In genomic region chr9:54759592-54759991, GRCm38 (mm10) we compare ENCODE assay signal across 17 mouse cellular contexts. TPM values are rescaled to one million over a fixed set of nuclear protein-coding genes. Genes with fewer than 3 reads are reported as not detected.
DNase-seq lines count a peak whose midpoint lies in the region; ATAC-seq and TF ChIP-seq lines count a peak whose summit lies in the region.
"Had no signal": no experiment of that assay in that cellular context is flagged by ENCODE, and none has a peak within 500 bp of the region (broad histone marks: within the 10 kb centered on the region; RNA-seq: fewer than 3 reads in every experiment).

No protein-coding gene starts in this region.

- H3K4me2 ChIP-seq in heart, embryonic 12.5 days, result no peak overlapping the region
- no peak overlapping the region; the same call in 1 of the 2 replicates for H3K4me2 ChIP-seq in midbrain, embryonic 11.5 days
- H3K4me2 ChIP-seq in midbrain, postnatal 0 days (ENCODE audit: low read depth, low read length, poor library complexity, severe bottlenecking), result no peak overlapping the region
- H3K4me2 ChIP-seq in kidney, embryonic 15.5 days, result no peak overlapping the region
- H3K4me2 ChIP-seq: embryonic facial prominence, embryonic 15.5 days; heart, embryonic 15.5 days; lung, embryonic 14.5 days; neural tube, embryonic 12.5 days; stomach, embryonic 15.5 days had no signal

- ATAC-seq in heart, embryonic 12.5 days (ENCODE audit: insufficient number of reproducible peaks, low FRiP score), result no peak
- peak; percentile 52 for ATAC-seq in midbrain, embryonic 11.5 days (ENCODE audit: low FRiP score)
- ATAC-seq in midbrain, postnatal 0 days (ENCODE audit: low FRiP score), result no peak
- peak; percentile 33; the same call in 1 of the 2 replicates for ATAC-seq in kidney, embryonic 15.5 days (replicated peaks; ENCODE audit: low FRiP score)
- no peak for ATAC-seq in granulocyte monocyte progenitor cell, adult 5-6 weeks (replicated peaks; ENCODE audit: poor library complexity, severe bottlenecking)
- ATAC-seq: forebrain, embryonic 16.5 days had no signal

- H3K4me1 ChIP-seq in heart, embryonic 12.5 days (replicated peaks), result peaks cover 14% of the 10 kb centered on the region
- peaks cover 9% of the 10 kb centered on the region for H3K4me1 ChIP-seq in midbrain, embryonic 11.5 days (ENCODE audit: control insufficient read depth, insufficient read depth, low read length)
- H3K4me1 ChIP-seq in midbrain, postnatal 0 days (ENCODE audit: insufficient read depth, low read length), result 0 out of 2 replicates have a peak, but pooled peaks cover 2% of the 10 kb centered on the region
- H3K4me1 ChIP-seq in kidney, embryonic 15.5 days, result peaks cover 10% of the 10 kb centered on the region

- peaks cover 43% of the 10 kb centered on the region for H3K27me3 ChIP-seq in heart, embryonic 12.5 days (replicated peaks)
- H3K27me3 ChIP-seq in midbrain, embryonic 11.5 days (ENCODE audit: control insufficient read depth, insufficient read depth, low read length), result peaks cover 11% of the 10 kb centered on the region
- H3K27me3 ChIP-seq in midbrain, postnatal 0 days (ENCODE audit: insufficient read depth, low read length), result peaks cover 18% of the 10 kb centered on the region
- H3K27me3 ChIP-seq in kidney, embryonic 15.5 days, result peaks cover 34% of the 10 kb centered on the region

- no peak for TF ChIP-seq CTCF in midbrain, postnatal 0 days (IDR thresholded peaks at IDR 0.05)

- 41% methylated on average over 6 of the region's 6 CpGs for WGBS in heart, embryonic 12.5 days
- WGBS in midbrain, embryonic 11.5 days, result under 1% methylated on average over 6 of the region's 6 CpGs
- WGBS in midbrain, postnatal 0 days, result 15% methylated on average over 6 of the region's 6 CpGs
- WGBS in kidney, embryonic 15.5 days, result 35% methylated on average over 6 of the region's 6 CpGs

- no peak overlapping the region for H3K9ac ChIP-seq in heart, embryonic 12.5 days
- peak overlapping the region; percentile 29; the same call in 1 of the 2 replicates for H3K9ac ChIP-seq in midbrain, embryonic 11.5 days (ENCODE audit: low read length)
- no peak overlapping the region for H3K9ac ChIP-seq in midbrain, postnatal 0 days (replicated peaks; ENCODE audit: low read length, poor library complexity, severe bottlenecking)
- H3K9ac ChIP-seq in kidney, embryonic 15.5 days, result no peak overlapping the region
- H3K9ac ChIP-seq: embryonic facial prominence, embryonic 15.5 days; heart, embryonic 15.5 days; lung, embryonic 14.5 days; neural tube, embryonic 12.5 days; stomach, embryonic 15.5 days had no signal

- H3K27ac ChIP-seq in heart, embryonic 12.5 days (ENCODE audit: poor library complexity, severe bottlenecking), result no peak overlapping the region
- no peak overlapping the region for H3K27ac ChIP-seq in midbrain, embryonic 11.5 days (ENCODE audit: low read depth, low read length)
- no peak overlapping the region for H3K27ac ChIP-seq in midbrain, postnatal 0 days (ENCODE audit: low read depth, low read length)
- H3K27ac ChIP-seq in kidney, embryonic 15.5 days, result no peak overlapping the region
- H3K27ac ChIP-seq: embryonic facial prominence, embryonic 15.5 days; heart, embryonic 15.5 days; neural tube, embryonic 12.5 days; stomach, embryonic 15.5 days had no signal

- H3K4me3 ChIP-seq in heart, embryonic 12.5 days, result no peak overlapping the region
- H3K4me3 ChIP-seq in midbrain, embryonic 11.5 days (ENCODE audit: low read depth, low read length), result no peak overlapping the region
- no peak overlapping the region for H3K4me3 ChIP-seq in midbrain, postnatal 0 days (ENCODE audit: low read depth, low read length)
- no peak overlapping the region for H3K4me3 ChIP-seq in kidney, embryonic 15.5 days (replicated peaks)
- H3K4me3 ChIP-seq: embryonic facial prominence, embryonic 15.5 days; heart, embryonic 15.5 days; neural tube, embryonic 12.5 days; stomach, embryonic 15.5 days had no signal

- H3K9me3 ChIP-seq in heart, embryonic 12.5 days (replicated peaks), result 0 out of 2 replicates have a peak, but pooled peaks cover 3% of the 10 kb centered on the region
- no peaks in the 10 kb centered on the region for H3K9me3 ChIP-seq in midbrain, embryonic 11.5 days (ENCODE audit: control insufficient read depth, low read length)
- no peaks in the 10 kb centered on the region for H3K9me3 ChIP-seq in midbrain, postnatal 0 days (ENCODE audit: low read length)
- H3K9me3 ChIP-seq in kidney, embryonic 15.5 days (replicated peaks), result no peaks in the 10 kb centered on the region
- H3K9me3 ChIP-seq: embryonic facial prominence, embryonic 15.5 days; heart, embryonic 15.5 days; neural tube, embryonic 12.5 days; stomach, embryonic 15.5 days had no signal

- DNase-seq in heart, adult 11 months, result peak; percentile 78
- no peak for DNase-seq in midbrain, embryonic 11.5 days (ENCODE audit: low spot score, missing footprints)
- DNase-seq in midbrain, postnatal 0 days (ENCODE audit: low spot score), result no peak
- DNase-seq in left cerebral cortex, adult 8-10 months (ENCODE audit: low spot score in 2 of 2), result no peak
- DNase-seq in urinary bladder, postnatal 14 days (ENCODE audit: low spot score), result no peak
- DNase-seq: cerebellum, adult 9-10 months; liver; thymus, postnatal 36 days had no signal

- H3K36me3 ChIP-seq in heart, embryonic 12.5 days, result no peaks in the 10 kb centered on the region
- no peaks in the 10 kb centered on the region for H3K36me3 ChIP-seq in midbrain, embryonic 11.5 days (ENCODE audit: control insufficient read depth, insufficient read depth, low read length)
- H3K36me3 ChIP-seq in midbrain, postnatal 0 days (ENCODE audit: insufficient read depth, low read length), result no peaks in the 10 kb centered on the region
- no peaks in the 10 kb centered on the region for H3K36me3 ChIP-seq in kidney, embryonic 15.5 days
- H3K36me3 ChIP-seq: embryonic facial prominence, embryonic 15.5 days; heart, embryonic 15.5 days; neural tube, embryonic 12.5 days; stomach, embryonic 15.5 days had no signal

RNA-seq across cellular contexts. Expression of gene Crabp1, which starts 5.0 kb away (rescaled TPM):
- polyA plus RNA-seq in heart, embryonic 12.5 days (2016; fragmentation: Nextera tagmentation; extraction: Ambion mirVana), result 21.4 and 24.5 TPM in 2 replicates
- polyA plus RNA-seq in midbrain, embryonic 11.5 days (2014; fragmentation: Nextera tagmentation; extraction: Ambion mirVana), result 1,135 and 1,165 TPM in 2 replicates
- 18.4 and 20.4 TPM in 2 replicates for total RNA-seq in midbrain, postnatal 0 days (2014; rRNA removed)
- 26.3 and 33.1 TPM in 2 replicates for polyA plus RNA-seq in midbrain, postnatal 0 days (2015; fragmentation: Nextera tagmentation; extraction: Ambion mirVana)
- polyA plus RNA-seq in kidney, embryonic 15.5 days (2015; fragmentation: Nextera tagmentation; extraction: Ambion mirVana), result 78.1 and 79.9 TPM in 2 replicates
- not detected in 2 replicates for total RNA-seq in granulocyte monocyte progenitor cell, adult 5-6 weeks (2014; fragmentation: Nextera tagmentation)
- not detected in 2 replicates for total RNA-seq in granulocyte monocyte progenitor cell, adult 5-6 weeks (2017)
- 1 to 10 TPM; 3.4 to 8.4 (median 6.4) TPM for total RNA-seq in left cerebral cortex, adult 8-10 months (2022)

RNA-seq across cellular contexts. Expression of gene Wdr61, which starts 25.3 kb away (rescaled TPM):
- 99.5 and 101 TPM in 2 replicates for polyA plus RNA-seq in heart, embryonic 12.5 days (2016; fragmentation: Nextera tagmentation; extraction: Ambion mirVana)
- 179 and 181 TPM in 2 replicates for polyA plus RNA-seq in midbrain, embryonic 11.5 days (2014; fragmentation: Nextera tagmentation; extraction: Ambion mirVana)
- 43.7 and 47.3 TPM in 2 replicates for total RNA-seq in midbrain, postnatal 0 days (2014; rRNA removed)
- 83.9 and 86.3 TPM in 2 replicates for polyA plus RNA-seq in midbrain, postnatal 0 days (2015; fragmentation: Nextera tagmentation; extraction: Ambion mirVana)
- 151 and 160 TPM in 2 replicates for polyA plus RNA-seq in kidney, embryonic 15.5 days (2015; fragmentation: Nextera tagmentation; extraction: Ambion mirVana)
- total RNA-seq in granulocyte monocyte progenitor cell, adult 5-6 weeks (2014; fragmentation: Nextera tagmentation), result 76.8 and 87.4 TPM in 2 replicates
- total RNA-seq in granulocyte monocyte progenitor cell, adult 5-6 weeks (2017), result 96.0 and 107 TPM in 2 replicates
- total RNA-seq in left cerebral cortex, adult 8-10 months (2022), result 10 to 100 TPM; 52.9 to 61.1 (median 53.4) TPM

Comparison
In these comparisons a context has a peak if more than half of its experiments do, and no peak if none do; other contexts are left out.
1. ATAC-seq: peak in midbrain, embryonic 11.5 days (single experiment) and kidney, embryonic 15.5 days (single experiment); none in heart, embryonic 12.5 days (single experiment), midbrain, postnatal 0 days (single experiment) and granulocyte monocyte progenitor cell, adult 5-6 weeks (single experiment).
2. RNA of gene Crabp1, which starts 5.0 kb away (polyA plus RNA-seq): 1,135 to 1,165 TPM in midbrain, embryonic 11.5 days; 78.1 to 79.9 TPM in kidney, embryonic 15.5 days, 26.3 to 33.1 TPM in midbrain, postnatal 0 days and 21.4 to 24.5 TPM in heart, embryonic 12.5 days; every median in the first group is over 10 times any median in the second.